Mouse (Mus musculus) MEL (cell line): ENCODE results near the gene BC035947. TPM values are rescaled to one million over a fixed set of nuclear protein-coding genes. Genes with fewer than 3 reads are reported as not detected.

ENCODE experiments used
- DNase-seq: peaks from one replicate; pipeline ENCODE4 v3.0.0; 2011; ENCODE audit warnings: low read depth, low spot score
- H3K27ac ChIP-seq: 2 replicates; pipeline ENCODE4 v1.5.1; 2012; ENCODE audit warnings: low read depth, mild to moderate bottlenecking, control low read depth, low read length, moderate library complexity; ENCODE audit not compliant: control insufficient read depth
- H3K27me3 ChIP-seq, 2 experiments: fragments of 150-350 bp in 1 of 2; sonication (generic) in 1 of 2; 2 replicates each; pipeline ENCODE4 v1.6.1; 2012; ENCODE audit warnings: low read length in 2 of 2, mild to moderate bottlenecking in 2 of 2, improper control_type of control experiment in 1 of 2, moderate library complexity in 1 of 2; ENCODE audit not compliant: insufficient read depth in 2 of 2, control insufficient read depth in 1 of 2
- H3K36me3 ChIP-seq, 2 experiments: 2 replicates each; pipeline ENCODE4 v1.6.1; 2012 to 2014; ENCODE audit warnings: low read length in 2 of 2, improper control_type of control experiment in 1 of 2, inconsistent platforms in 1 of 2, mild to moderate bottlenecking in 1 of 2; ENCODE audit not compliant: insufficient read depth in 2 of 2, control insufficient read depth in 1 of 2
- H3K4me1 ChIP-seq, 2 experiments: fragments of 150-350 bp in 1 of 2; sonication (generic) in 1 of 2; 2 replicates each; pipeline ENCODE4 v1.6.1; 2012; ENCODE audit warnings: low read length in 2 of 2, improper control_type of control experiment in 1 of 2, mild to moderate bottlenecking in 1 of 2; ENCODE audit not compliant: insufficient read depth in 2 of 2, control insufficient read depth in 1 of 2
- H3K4me3 ChIP-seq, 2 experiments: fragments of 150-350 bp in 1 of 2; sonication (generic) in 1 of 2; 2 replicates each; pipeline ENCODE4 v1.5.1; 2012; ENCODE audit warnings: low read depth in 2 of 2, low read length in 2 of 2, mild to moderate bottlenecking in 2 of 2, moderate library complexity in 2 of 2, control low read depth in 1 of 2, improper control_type of control experiment in 1 of 2; ENCODE audit not compliant: control insufficient read depth in 1 of 2, insufficient read depth in 1 of 2
- H3K79me2 ChIP-seq: 2 replicates; pipeline ENCODE4 v1.6.1; 2012; ENCODE audit warnings: mild to moderate bottlenecking, low read length, moderate library complexity; ENCODE audit not compliant: control insufficient read depth, poor library complexity, insufficient read depth
- H3K9ac ChIP-seq: 2 replicates; pipeline ENCODE4 v1.6.1; 2012; ENCODE audit warnings: low read depth, mild to moderate bottlenecking, control low read depth, low read length, moderate library complexity; ENCODE audit not compliant: control insufficient read depth, poor library complexity, severe bottlenecking
- H3K9me3 ChIP-seq: fragments of 150-350 bp; sonication (generic); replicated peaks from 2 replicates; pipeline ENCODE4 v1.6.1; 2012; ENCODE audit warnings: mild to moderate bottlenecking, low read length, improper control_type of control experiment, moderate library complexity; ENCODE audit not compliant: insufficient read depth
- BHLHE40 ChIP-seq: IDR thresholded peaks from 2 replicates; pipeline ENCODE4 v1.6.1; 2012; ENCODE audit warnings: low read depth, mild to moderate bottlenecking, inconsistent platforms, low read length, improper control_type of control experiment, borderline replicate concordance
- CTCF ChIP-seq, 3 experiments: IDR thresholded peaks in 2 of 3; conservative IDR thresholded peaks in 1 of 3; 2 replicates each; pipeline ENCODE4 v1.5.1; 2011 to 2012; ENCODE audit warnings: low read length in 3 of 3, low read depth in 2 of 3, mild to moderate bottlenecking in 2 of 3, improper control_type of control experiment in 1 of 3, inconsistent platforms in 1 of 3, mixed read lengths in 1 of 3, moderate library complexity in 1 of 3; ENCODE audit not compliant: control insufficient read depth in 1 of 3, insufficient read depth in 1 of 3, poor library complexity in 1 of 3, severe bottlenecking in 1 of 3
- E2F4 ChIP-seq: IDR thresholded peaks from 2 replicates; pipeline ENCODE4 v1.6.1; 2011; ENCODE audit warnings: low read depth, low read length, improper control_type of control experiment, borderline replicate concordance
- ELF1 ChIP-seq: IDR thresholded peaks from 2 replicates; pipeline ENCODE4 v1.6.1; 2014; ENCODE audit warnings: low read depth, mild to moderate bottlenecking, inconsistent platforms, low read length, improper control_type of control experiment, moderate library complexity
- EP300 ChIP-seq, 2 experiments: IDR thresholded peaks; 2 replicates each; pipeline ENCODE4 v1.6.1; 2011; ENCODE audit warnings: improper control_type of control experiment in 2 of 2, low read length in 2 of 2, low read depth in 1 of 2, mild to moderate bottlenecking in 1 of 2
- ETS1 ChIP-seq: IDR thresholded peaks from 2 replicates; pipeline ENCODE4 v1.6.1; 2012; ENCODE audit warnings: low read depth, mild to moderate bottlenecking, inconsistent platforms, low read length, improper control_type of control experiment, moderate library complexity
- GABPA ChIP-seq: IDR thresholded peaks from 2 replicates; pipeline ENCODE4 v1.6.1; 2012; ENCODE audit warnings: low read depth, mild to moderate bottlenecking, inconsistent platforms, low read length, improper control_type of control experiment, moderate library complexity
- GATA1 ChIP-seq: IDR thresholded peaks from 2 replicates; pipeline ENCODE4 v1.6.1; 2011; ENCODE audit warnings: low read depth, low read length, improper control_type of control experiment
- HCFC1 ChIP-seq: IDR thresholded peaks from 2 replicates; pipeline ENCODE4 v1.6.1; 2012; ENCODE audit warnings: low read depth, mild to moderate bottlenecking, inconsistent platforms, low read length, improper control_type of control experiment, moderate library complexity
- JUND ChIP-seq: IDR thresholded peaks from 2 replicates; pipeline ENCODE4 v1.6.1; 2011; ENCODE audit warnings: low read depth, mild to moderate bottlenecking, improper control_type of control experiment, low read length
- KAT2A ChIP-seq: conservative IDR thresholded peaks from 2 replicates; pipeline ENCODE4 v1.6.1; 2012; ENCODE audit warnings: low read depth, low read length, improper control_type of control experiment, inconsistent platforms
- MAFK ChIP-seq: IDR thresholded peaks from 2 replicates; pipeline ENCODE4 v1.6.1; 2011; ENCODE audit warnings: low read depth, mild to moderate bottlenecking, low read length, improper control_type of control experiment, borderline replicate concordance
- MAX ChIP-seq: IDR thresholded peaks from 2 replicates; pipeline ENCODE4 v1.6.1; 2011; ENCODE audit warnings: low read length, improper control_type of control experiment
- MAZ ChIP-seq: IDR thresholded peaks from 2 replicates; pipeline ENCODE4 v1.6.1; 2012; ENCODE audit warnings: low read depth, mild to moderate bottlenecking, inconsistent platforms, low read length, improper control_type of control experiment
- MEF2A ChIP-seq: IDR thresholded peaks from 2 replicates; pipeline ENCODE4 v1.6.1; 2014; ENCODE audit warnings: low read depth, mild to moderate bottlenecking, inconsistent platforms, low read length, improper control_type of control experiment; ENCODE audit not compliant: poor library complexity, insufficient replicate concordance, severe bottlenecking; ENCODE audit errors: extremely low read depth
- MXI1 ChIP-seq: IDR thresholded peaks from 2 replicates; pipeline ENCODE4 v1.6.1; 2011; ENCODE audit warnings: mild to moderate bottlenecking, low read depth, low read length, improper control_type of control experiment
- MYB ChIP-seq: IDR thresholded peaks from 2 replicates; pipeline ENCODE4 v1.6.1; 2011; ENCODE audit warnings: mild to moderate bottlenecking, low read depth, low read length, improper control_type of control experiment
- MYC ChIP-seq: IDR thresholded peaks from 2 replicates; pipeline ENCODE4 v1.6.1; 2011; ENCODE audit warnings: low read depth, mild to moderate bottlenecking, low read length, improper control_type of control experiment, moderate library complexity
- NELFE ChIP-seq: IDR thresholded peaks from 2 replicates; pipeline ENCODE4 v1.6.1; 2011; ENCODE audit warnings: low read depth, low read length, improper control_type of control experiment
- NRF1 ChIP-seq: IDR thresholded peaks from 2 replicates; pipeline ENCODE4 v1.6.1; 2014; ENCODE audit warnings: low read depth, mild to moderate bottlenecking, inconsistent platforms, low read length, improper control_type of control experiment, moderate library complexity; ENCODE audit not compliant: poor library complexity, insufficient read depth, severe bottlenecking
- POLR2A ChIP-seq, 2 experiments: IDR thresholded peaks; 2 replicates each; pipeline ENCODE4 v1.6.1; 2011 to 2012; ENCODE audit warnings: low read length in 2 of 2, mild to moderate bottlenecking in 2 of 2, control low read depth in 1 of 2, improper control_type of control experiment in 1 of 2, low read depth in 1 of 2, moderate library complexity in 1 of 2; ENCODE audit not compliant: control insufficient read depth in 1 of 2, insufficient read depth in 1 of 2, poor library complexity in 1 of 2
- POLR2AphosphoS2 ChIP-seq: IDR thresholded peaks from 2 replicates; pipeline ENCODE4 v1.6.1; 2011; ENCODE audit warnings: low read length, improper control_type of control experiment
- POLR2AphosphoS5 ChIP-seq: IDR thresholded peaks from 2 replicates; pipeline ENCODE4 v1.6.1; 2012; ENCODE audit warnings: low read depth, borderline replicate concordance, mild to moderate bottlenecking, inconsistent platforms, low read length, moderate library complexity, mixed read lengths
- RAD21 ChIP-seq: IDR thresholded peaks from 2 replicates; pipeline ENCODE4 v1.6.1; 2011; ENCODE audit warnings: mild to moderate bottlenecking, low read depth, low read length, improper control_type of control experiment
- RCOR1 ChIP-seq: IDR thresholded peaks from 2 replicates; pipeline ENCODE4 v1.6.1; 2012; ENCODE audit warnings: low read depth, mild to moderate bottlenecking, inconsistent platforms, low read length, improper control_type of control experiment
- SIN3A ChIP-seq: IDR thresholded peaks from 2 replicates; pipeline ENCODE4 v1.6.1; 2012; ENCODE audit warnings: low read length, improper control_type of control experiment, inconsistent platforms
- SMC3 ChIP-seq: IDR thresholded peaks from 2 replicates; pipeline ENCODE4 v1.6.1; 2011; ENCODE audit warnings: low read depth, low read length, improper control_type of control experiment
- TAL1 ChIP-seq: IDR thresholded peaks from 2 replicates; pipeline ENCODE4 v1.6.1; 2012; ENCODE audit warnings: mild to moderate bottlenecking, inconsistent platforms, low read length, moderate library complexity, mixed read lengths
- TBP ChIP-seq: IDR thresholded peaks from 2 replicates; pipeline ENCODE4 v1.8.0; 2011; ENCODE audit warnings: low read depth, low read length, improper control_type of control experiment
- TCF12 ChIP-seq: IDR thresholded peaks from 2 replicates; pipeline ENCODE4 v1.6.1; 2014; ENCODE audit warnings: low read depth, mild to moderate bottlenecking, inconsistent platforms, low read length, improper control_type of control experiment, moderate library complexity
- USF1 ChIP-seq: IDR thresholded peaks from 2 replicates; pipeline ENCODE4 v1.6.1; 2014; ENCODE audit warnings: low read depth, mild to moderate bottlenecking, inconsistent platforms, low read length, improper control_type of control experiment, moderate library complexity
- USF2 ChIP-seq, 2 experiments: IDR thresholded peaks; 2 replicates each; pipeline ENCODE4 v1.6.1; 2011 to 2012; ENCODE audit warnings: improper control_type of control experiment in 2 of 2, low read length in 2 of 2, borderline replicate concordance in 1 of 2, inconsistent platforms in 1 of 2, low read depth in 1 of 2, mild to moderate bottlenecking in 1 of 2; ENCODE audit not compliant: insufficient read depth in 1 of 2
- ZC3H11A ChIP-seq: IDR thresholded peaks from 2 replicates; pipeline ENCODE4 v1.6.1; 2012; ENCODE audit warnings: low read depth, mild to moderate bottlenecking, inconsistent platforms, low read length, improper control_type of control experiment
- ZKSCAN1 ChIP-seq: IDR thresholded peaks from 2 replicates; pipeline ENCODE4 v1.6.1; 2012; ENCODE audit warnings: low read depth, mild to moderate bottlenecking, inconsistent platforms, low read length, improper control_type of control experiment, moderate library complexity
- ZMIZ1 ChIP-seq: IDR thresholded peaks from 2 replicates; pipeline ENCODE4 v1.6.1; 2012; ENCODE audit warnings: low read depth, mild to moderate bottlenecking, inconsistent platforms, low read length, improper control_type of control experiment, moderate library complexity
- ZNF384 ChIP-seq: IDR thresholded peaks from 2 replicates; pipeline ENCODE4 v1.6.1; 2012; ENCODE audit warnings: low read depth, mild to moderate bottlenecking, inconsistent platforms, low read length, improper control_type of control experiment
- polyA plus RNA-seq, 2 experiments: library from polyadenylated mRNA; stranded (reverse) in 1 of 2; unstranded in 1 of 2; fragments of >175 nt in 1 of 2; fragments of >200 nt in 1 of 2; gene quantifications; 2 replicates each; pipeline versions ENCODE4 v1.2.1 to v1.2.4; 2012; ENCODE audit warnings: low replicate concordance in 2 of 2, low read depth in 1 of 2; ENCODE audit not compliant: insufficient read length in 2 of 2, insufficient read depth in 1 of 2, missing spikeins in 1 of 2
- total RNA-seq: library from RNA; depleted of rRNA; stranded (reverse); fragments of 300-350 nt; gene quantifications from 2 replicates; pipeline ENCODE4 v1.2.3, GENCODE M21; 2012

The BC035947 gene
- total and polyA plus RNA-seq, 3 experiments = not detected

DNA sequence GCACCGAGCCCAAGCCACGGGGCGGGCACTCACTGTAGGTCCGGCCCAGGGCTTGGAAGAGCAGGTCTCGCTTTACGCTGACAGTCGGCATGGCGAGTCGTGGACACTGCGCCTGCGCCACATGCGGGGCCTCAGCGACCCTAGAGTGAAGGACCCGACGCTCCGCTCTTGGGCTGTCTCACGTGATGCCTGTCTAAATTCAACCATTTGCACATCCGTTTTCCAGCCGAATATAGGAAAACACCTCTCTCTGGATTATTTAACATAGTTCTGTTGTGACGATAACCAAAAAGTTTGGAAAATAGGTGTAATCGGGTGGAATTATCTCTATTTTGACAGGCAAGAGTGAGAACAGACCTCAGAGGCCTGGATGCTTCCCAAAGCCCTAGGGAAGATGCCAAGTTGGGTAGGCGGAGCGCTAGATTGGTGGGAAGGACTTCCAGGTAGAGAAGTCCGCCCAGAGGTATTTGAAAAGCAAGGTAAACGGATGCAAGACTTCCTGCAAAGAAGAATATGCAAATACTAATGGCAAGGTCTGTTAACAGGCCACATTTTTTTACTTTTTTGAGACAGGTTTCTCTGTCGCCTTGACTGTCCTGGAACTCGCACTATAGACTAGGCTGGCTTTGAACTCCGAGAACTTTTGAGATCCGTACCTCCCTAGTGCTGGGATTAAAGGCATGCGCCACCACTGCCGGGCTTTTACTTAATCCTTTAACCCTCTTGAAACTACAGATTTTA is 23.0 kb downstream of the BC035947 start, which contains the start of gene Farsb:
TSS of gene Farsb (minus strand) at position 146 of the 741 bp plus-strand sequence.
- Histone ChIP-seq H3K36me3 (peaks cover 0 to 27% of the 10 kb centered on the region in 2 experiments; a peak in 3 of 4 replicates), H3K9ac (peak within 1 kb of the TSS; percentile 95), H3K9me3 (no peaks in the 10 kb centered on the region), H3K27ac (peak within 1 kb of the TSS; percentile 71), H3K4me1 (peaks cover 5 to 7% of the 10 kb centered on the region in 2 experiments), H3K4me3 (peak within 1 kb of the TSS; percentile 75 to 97), H3K27me3 (no peaks in the 10 kb centered on the region), H3K79me2 (peaks cover 37% of the 10 kb centered on the region)
- peak; percentile 93 for DNase-seq
- TF ChIP-seq GATA1 (peak; percentile 70), MXI1 (peak; percentile 93), MAZ (no peak), NELFE (peak; percentile 65), ELF1 (peak; percentile 74), EP300 (IDR thresholded peaks at IDR 0.05; ENCODE audit: low read depth in 1 of 2, low read length in 2 of 2) (no peak), TCF12 (0 out of 2 replicates have a peak, but pooled peaks have one; percentile 29), RCOR1 (peak; percentile 53; the same call in 1 of the 2 replicates), CTCF (IDR thresholded peaks at IDR 0.05 in 2 of 3, conservative IDR thresholded peaks at IDR 0.05 in 1 of 3; ENCODE audit: control insufficient read depth in 1 of 3, insufficient read depth in 1 of 3, low read depth in 2 of 3, low read length in 3 of 3, poor library complexity in 1 of 3, severe bottlenecking in 1 of 3) (no peak), POLR2AphosphoS2 (peak; percentile 69; the same call in 1 of the 2 replicates), HCFC1 (peak; percentile 95), JUND (no peak), BHLHE40 (no peak; the same call in 1 of the 2 replicates), E2F4 (no peak), SMC3 (no peak), ZNF384 (0 out of 2 replicates have a peak, but pooled peaks have one; percentile 8), GABPA (no peak), ZC3H11A (no peak), POLR2A (IDR thresholded peaks at IDR 0.05; ENCODE audit: control insufficient read depth in 1 of 2, insufficient read depth in 1 of 2, low read depth in 1 of 2, low read length in 2 of 2, poor library complexity in 1 of 2) (peak in 1 of 2 experiments; percentile 83; a peak in 3 of 4 replicates), USF2 (IDR thresholded peaks at IDR 0.05; ENCODE audit: borderline replicate concordance in 1 of 2, insufficient read depth in 1 of 2, low read depth in 1 of 2, low read length in 2 of 2) (no peak), RAD21 (no peak), MYB (no peak), MAX (peak; percentile 100), KAT2A (peak; percentile 70), TBP (peak; percentile 65), MYC (peak; percentile 80), NRF1 (peak; percentile 87), ZMIZ1 (peak; percentile 71; the same call in 1 of the 2 replicates), TAL1 (no peak), USF1 (peak; percentile 18; the same call in 1 of the 2 replicates), ZKSCAN1 (no peak), ETS1 (no peak), POLR2AphosphoS5 (no peak), MAFK (no peak), MEF2A (no peak), SIN3A (peak; percentile 97)
